Mouse (Mus musculus): ENCODE measurements at regions not wholly inside any gene's neighbourhood (a gene's known extent, or its start where the extent isn't known, plus 50 kb on each side); places are given as distances from the start of the nearest gene placed in this dataset.

GRCm38 (mm10) chr1:39102126-39102905, 91.2 kb upstream of the Npas2 start:
- H3K27ac ChIP-seq (replicated peaks), result no peak overlapping the region
- WGBS, result 79% methylated on average over 8 of the region's 8 CpGs
- no peak overlapping the region for H3K4me3 ChIP-seq
- H3K27me3 ChIP-seq (replicated peaks), result no peaks in the 10 kb centered on the region
- no peaks in the 10 kb centered on the region; the same call in 1 of the 2 replicates for H3K9me3 ChIP-seq
- H3K4me2 ChIP-seq, result no peak overlapping the region
- H3K36me3 ChIP-seq, result no peaks in the 10 kb centered on the region
- peaks cover 24% of the 10 kb centered on the region for H3K4me1 ChIP-seq
- H3K9ac ChIP-seq, result no peak overlapping the region
- ATAC-seq (ENCODE audit: extremely low read depth, insufficient number of reproducible peaks, low FRiP score, low TSS enrichment), result no peak

- no peak overlapping the region for H3K27ac ChIP-seq (replicated peaks)
- H3K9me3 ChIP-seq, result no peaks in the 10 kb centered on the region; the same call in 1 of the 2 replicates
- no peak overlapping the region for H3K9ac ChIP-seq
- peaks cover 22% of the 10 kb centered on the region for H3K4me1 ChIP-seq
- ATAC-seq (ENCODE audit: extremely low read depth, insufficient number of reproducible peaks, low FRiP score, low TSS enrichment), result no peak
- H3K4me3 ChIP-seq, result no peak overlapping the region
- no peaks in the 10 kb centered on the region for H3K36me3 ChIP-seq
- 76% methylated on average over 14 of the region's 14 CpGs for WGBS
- no peaks in the 10 kb centered on the region for H3K27me3 ChIP-seq (replicated peaks)
- no peak overlapping the region for H3K4me2 ChIP-seq
Observed at GRCm38 (mm10) chr1:39102989-39103910, 90.3 kb upstream of the Npas2 start.

- no peak for ATAC-seq (ENCODE audit: extremely low read depth, insufficient number of reproducible peaks, low FRiP score, low TSS enrichment)
- H3K4me2 ChIP-seq, result peak overlapping the region; percentile 57
- H3K9me3 ChIP-seq, result no peaks in the 10 kb centered on the region
- H3K36me3 ChIP-seq, result no peaks in the 10 kb centered on the region
- peak overlapping the region; percentile 53 for H3K27ac ChIP-seq (replicated peaks)
- H3K27me3 ChIP-seq (replicated peaks), result no peaks in the 10 kb centered on the region
- H3K4me3 ChIP-seq, result peak overlapping the region; percentile 19
- peaks cover 22% of the 10 kb centered on the region for H3K4me1 ChIP-seq
- whole genome bisulfite sequencing, result 19% methylated on average over 17 of the region's 17 CpGs
- H3K9ac ChIP-seq, result peak overlapping the region; percentile 68
Observed at GRCm38 (mm10) chr1:39105546-39106371, 87.8 kb upstream of the Npas2 start.

GRCm38 (mm10) chr1:39106372-39106643, 87.2 kb upstream of the Npas2 start:
- Histone ChIP-seq H3K4me1 (peaks cover 22% of the 10 kb centered on the region), H3K4me2 (no peak overlapping the region), H3K27me3 (replicated peaks) (no peaks in the 10 kb centered on the region), H3K4me3 (no peak overlapping the region), H3K9me3 (no peaks in the 10 kb centered on the region), H3K9ac (no peak overlapping the region), H3K36me3 (no peaks in the 10 kb centered on the region), H3K27ac (replicated peaks) (no peak overlapping the region)
- no peak for ATAC-seq (ENCODE audit: extremely low read depth, insufficient number of reproducible peaks, low FRiP score, low TSS enrichment)
- 60% methylated on average over 4 of the region's 4 CpGs for WGBS

GRCm38 (mm10) chr1:39106650-39107049, 86.9 kb upstream of the Npas2 start:
- Histone ChIP-seq H3K36me3 (no peaks in the 10 kb centered on the region), H3K27me3 (replicated peaks) (no peaks in the 10 kb centered on the region), H3K4me3 (no peak overlapping the region), H3K27ac (replicated peaks) (no peak overlapping the region), H3K4me1 (peaks cover 22% of the 10 kb centered on the region), H3K4me2 (no peak overlapping the region), H3K9ac (no peak overlapping the region), H3K9me3 (no peaks in the 10 kb centered on the region)
- no peak for ATAC-seq (ENCODE audit: extremely low read depth, insufficient number of reproducible peaks, low FRiP score, low TSS enrichment)
- 66% methylated on average over 6 of the region's 6 CpGs for WGBS

GRCm38 (mm10) chr1:39116319-39116718, 77.2 kb upstream of the Npas2 start:
- H3K36me3 ChIP-seq, result no peaks in the 10 kb centered on the region
- H3K4me1 ChIP-seq, result no peaks in the 10 kb centered on the region
- peaks cover 4% of the 10 kb centered on the region; the same call in 1 of the 2 replicates for H3K9me3 ChIP-seq
- no peak for ATAC-seq (ENCODE audit: extremely low read depth, insufficient number of reproducible peaks, low FRiP score, low TSS enrichment)
- H3K4me3 ChIP-seq, result no peak overlapping the region
- H3K4me2 ChIP-seq, result no peak overlapping the region
- H3K27ac ChIP-seq (replicated peaks), result no peak overlapping the region
- WGBS, result 79% methylated on average over 6 of the region's 6 CpGs
- no peaks in the 10 kb centered on the region for H3K27me3 ChIP-seq (replicated peaks)
- no peak overlapping the region for H3K9ac ChIP-seq

GRCm38 (mm10) chr1:39122316-39123015, 71.1 kb upstream of the Npas2 start:
- Histone ChIP-seq H3K4me1 (peaks cover 10% of the 10 kb centered on the region), H3K4me3 (no peak overlapping the region), H3K9ac (no peak overlapping the region), H3K36me3 (no peaks in the 10 kb centered on the region), H3K27ac (replicated peaks) (no peak overlapping the region), H3K27me3 (replicated peaks) (no peaks in the 10 kb centered on the region; the same call in 1 of the 2 replicates), H3K9me3 (peaks cover 2% of the 10 kb centered on the region; the same call in 1 of the 2 replicates), H3K4me2 (peak overlapping the region; percentile 7; the same call in 1 of the 2 replicates)
- 44% methylated on average over 8 of the region's 8 CpGs for WGBS
- no peak for ATAC-seq (ENCODE audit: extremely low read depth, insufficient number of reproducible peaks, low FRiP score, low TSS enrichment)

GRCm38 (mm10) chr1:39123081-39123812, 70.3 kb upstream of the Npas2 start:
- Histone ChIP-seq H3K4me3 (no peak overlapping the region), H3K4me1 (peaks cover 10% of the 10 kb centered on the region), H3K9ac (no peak overlapping the region), H3K9me3 (no peaks in the 10 kb centered on the region), H3K27me3 (replicated peaks) (no peaks in the 10 kb centered on the region; the same call in 1 of the 2 replicates), H3K4me2 (peak overlapping the region; percentile 7; the same call in 1 of the 2 replicates), H3K36me3 (no peaks in the 10 kb centered on the region), H3K27ac (replicated peaks) (no peak overlapping the region)
- no peak for ATAC-seq (ENCODE audit: extremely low read depth, insufficient number of reproducible peaks, low FRiP score, low TSS enrichment)
- WGBS, result 27% methylated on average over 10 of the region's 10 CpGs

- Histone ChIP-seq H3K4me3 (no peak overlapping the region), H3K27me3 (replicated peaks) (no peaks in the 10 kb centered on the region; the same call in 1 of the 2 replicates), H3K27ac (replicated peaks) (no peak overlapping the region), H3K9ac (no peak overlapping the region), H3K4me2 (no peak overlapping the region), H3K4me1 (peaks cover 10% of the 10 kb centered on the region), H3K36me3 (no peaks in the 10 kb centered on the region), H3K9me3 (no peaks in the 10 kb centered on the region)
- WGBS, result 59% methylated on average over 2 of the region's 2 CpGs
- no peak for ATAC-seq (ENCODE audit: extremely low read depth, insufficient number of reproducible peaks, low FRiP score, low TSS enrichment)
Observed at GRCm38 (mm10) chr1:39123813-39124146, 69.8 kb upstream of the Npas2 start.

- no peaks in the 10 kb centered on the region for H3K4me1 ChIP-seq
- no peak overlapping the region for H3K27ac ChIP-seq (replicated peaks)
- H3K36me3 ChIP-seq, result no peaks in the 10 kb centered on the region
- H3K4me2 ChIP-seq, result no peak overlapping the region
- no peak for ATAC-seq (ENCODE audit: extremely low read depth, insufficient number of reproducible peaks, low FRiP score, low TSS enrichment)
- no peak overlapping the region for H3K4me3 ChIP-seq
- H3K9ac ChIP-seq, result no peak overlapping the region
- 77% methylated on average over 2 of the region's 2 CpGs for WGBS
- H3K9me3 ChIP-seq, result peaks cover 7% of the 10 kb centered on the region; the same call in 1 of the 2 replicates
- H3K27me3 ChIP-seq (replicated peaks), result no peaks in the 10 kb centered on the region
Observed at GRCm38 (mm10) chr1:39134521-39134920, 59.0 kb upstream of the Npas2 start.

All from heart, embryonic 13.5 days (tissue).